Mouse (Mus musculus): Measurements from ENCODE around the gene Gdf15. TPM values are rescaled to one million over a fixed set of nuclear protein-coding genes. Genes with fewer than 3 reads are reported as not detected.
"Not testable (repeated sequence)": the region's sequence is repeated elsewhere in the genome, so short reads cannot be mapped to it uniquely, and the experiment has no call there.

Gdf15 gene
- polyA plus RNA-seq, 1 experiment: 2.2 TPM

- WGBS: 97% methylated on average over 12 of the region's 12 CpGs
These were observed 36.4 kb downstream of the Gdf15 start for GRCm38 (mm10) chr8:70595811-70596210.

GRCm38 (mm10) chr8:70594621-70595564, 37.4 kb downstream of the Gdf15 start:
- DNase-seq (ENCODE audit: low read depth, low spot score): no peak
- WGBS: 17% methylated on average over 82 of the region's 82 CpGs

More at GRCm38 (mm10) chr8:70595811-70596210, 36.4 kb downstream of the Gdf15 start:
- DNase-seq (ENCODE audit: low read depth, low spot score): no peak

- 1% methylated on average over 40 of the region's 40 CpGs for WGBS
- DNase-seq (ENCODE audit: low read depth, low spot score): peak; percentile 83
These were observed 38.2 kb downstream of the Gdf15 start, which contains the start of gene Isyna1 for GRCm38 (mm10) chr8:70593961-70594609. TSS of gene Isyna1 (plus strand) at chr8:70594373.

GRCm38 (mm10) chr8:70593173-70593572, 39.1 kb downstream of the Gdf15 start:
- WGBS: 47% methylated on average over 8 of the region's 8 CpGs
- DNase-seq (ENCODE audit: low read depth, low spot score): no peak

GRCm38 (mm10) chr8:70591569-70591968, 40.7 kb downstream of the Gdf15 start:
- WGBS: 81% methylated on average over 12 of the region's 12 CpGs
- no peak for DNase-seq (ENCODE audit: low read depth, low spot score)

GRCm38 (mm10) chr8:70587955-70588354, 44.3 kb downstream of the Gdf15 start:
- DNase-seq (ENCODE audit: low read depth, low spot score): not testable (repeated sequence)
- WGBS: 89% methylated on average over 4 of the region's 4 CpGs

GRCm38 (mm10) chr8:70585258-70585652, 47.0 kb downstream of the Gdf15 start:
- DNase-seq (ENCODE audit: low read depth, low spot score): no peak
- WGBS: 35% methylated on average over 7 of the region's 7 CpGs

- no peak for DNase-seq (ENCODE audit: low read depth, low spot score)
- WGBS: 88% methylated on average over 9 of the region's 9 CpGs
These were observed 47.5 kb downstream of the Gdf15 start for GRCm38 (mm10) chr8:70584606-70585257.

- no peak for DNase-seq (ENCODE audit: low read depth, low spot score)
- 92% methylated on average over 18 of the region's 18 CpGs for WGBS
These were observed 48.5 kb downstream of the Gdf15 start for GRCm38 (mm10) chr8:70583476-70584387.

Other genes starting within 250 kb of the Gdf15 start
- gene Crtc1, start 192.9 kb downstream of the Gdf15 start, polyA plus RNA-seq (2012; rRNA removed): 7.6 and 9.3 TPM in 2 replicates
- 16.8 and 22.1 TPM in 2 replicates for gene Klhl26, start 155.5 kb downstream of the Gdf15 start, polyA plus RNA-seq (2012; rRNA removed)
- 2.1 and 2.4 TPM in 2 replicates for gene Tmem59l, start 145.1 kb downstream of the Gdf15 start, polyA plus RNA-seq (2012; rRNA removed)
- 1.1 and 2.0 TPM in 2 replicates for gene Crlf1, start 139.3 kb downstream of the Gdf15 start, polyA plus RNA-seq (2012; rRNA removed)
- gene Rex1bd, start 125.7 kb downstream of the Gdf15 start, polyA plus RNA-seq (2012; rRNA removed): 137 and 159 TPM in 2 replicates
- 768 and 796 TPM in 2 replicates for gene Uba52, start 121.7 kb downstream of the Gdf15 start, polyA plus RNA-seq (2012; rRNA removed)
- gene Fkbp8, start 104.7 kb downstream of the Gdf15 start, polyA plus RNA-seq (2012; rRNA removed): 422 and 497 TPM in 2 replicates
- 64.3 and 72.6 TPM in 2 replicates for gene Kxd1, start 104.5 kb downstream of the Gdf15 start, polyA plus RNA-seq (2012; rRNA removed)
- gene Ell, start 93.0 kb downstream of the Gdf15 start, polyA plus RNA-seq (2012; rRNA removed): 24.9 and 28.2 TPM in 2 replicates
- 103 and 108 TPM in 2 replicates for gene Isyna1, start 38.1 kb downstream of the Gdf15 start, polyA plus RNA-seq (2012; rRNA removed)
- 110 and 122 TPM in 2 replicates for gene Ssbp4, start 23.6 kb downstream of the Gdf15 start, polyA plus RNA-seq (2012; rRNA removed)
- gene Lrrc25, start 16.3 kb downstream of the Gdf15 start, polyA plus RNA-seq (2012; rRNA removed): 7.3 and 8.5 TPM in 2 replicates
- 52.0 and 73.1 TPM in 2 replicates for gene Pgpep1, start 27.9 kb upstream of the Gdf15 start, polyA plus RNA-seq (2012; rRNA removed)
- 147 TPM in 2 replicates for gene Lsm4, start 40.8 kb upstream of the Gdf15 start, polyA plus RNA-seq (2012; rRNA removed)
- 345 and 364 TPM in 2 replicates for gene Jund, start 66.5 kb upstream of the Gdf15 start, polyA plus RNA-seq (2012; rRNA removed)
- 0.01 TPM in 1 of 2 replicates, not detected in the other for gene Iqcn, start 71.0 kb upstream of the Gdf15 start, polyA plus RNA-seq (2012; rRNA removed)
- gene Gm3336, start 86.1 kb upstream of the Gdf15 start, polyA plus RNA-seq (2012; rRNA removed): 59.5 and 63.8 TPM in 2 replicates
- gene Pde4c, start 91.3 kb upstream of the Gdf15 start, polyA plus RNA-seq (2012; rRNA removed): 7.7 and 7.9 TPM in 2 replicates
- gene Rab3a, start 122.2 kb upstream of the Gdf15 start, polyA plus RNA-seq (2012; rRNA removed): 21.5 and 24.6 TPM in 2 replicates
- gene Mpv17l2, start 128.5 kb upstream of the Gdf15 start, polyA plus RNA-seq (2012; rRNA removed): 68.6 and 76.1 TPM in 2 replicates
- 82.1 and 105 TPM in 2 replicates for gene Pik3r2, start 144.3 kb upstream of the Gdf15 start, polyA plus RNA-seq (2012; rRNA removed)
- gene Mast3, start 172.6 kb upstream of the Gdf15 start, polyA plus RNA-seq (2012; rRNA removed): 24.2 and 38.6 TPM in 2 replicates
- 2.4 and 4.2 TPM in 2 replicates for gene Il12rb1, start 176.0 kb upstream of the Gdf15 start, polyA plus RNA-seq (2012; rRNA removed)
- gene Arrdc2, start 207.3 kb upstream of the Gdf15 start, polyA plus RNA-seq (2012; rRNA removed): 22.2 and 25.7 TPM in 2 replicates
- gene Kcnn1, start 230.8 kb upstream of the Gdf15 start, polyA plus RNA-seq (2012; rRNA removed): 0.85 and 1.1 TPM in 2 replicates
- 45.3 and 50.8 TPM in 2 replicates for gene Ccdc124, start 241.5 kb upstream of the Gdf15 start, polyA plus RNA-seq (2012; rRNA removed)